In genomic region chr7:35686756-35687155, GRCm38 (mm10) we compare ENCODE assay signal across 9 mouse cellular contexts. TPM values are rescaled to one million over a fixed set of nuclear protein-coding genes. Genes with fewer than 3 reads are reported as not detected.
A peak's percentile ranks its signal among the peaks of the same experiment; 100 is the strongest.
DNase-seq lines count a peak whose midpoint lies in the region; ATAC-seq and TF ChIP-seq lines count a peak whose summit lies in the region.
"Had no signal": no experiment of that assay in that cellular context is flagged by ENCODE, and none has a peak within 500 bp of the region (broad histone marks: within the 10 kb centered on the region; RNA-seq: fewer than 3 reads in every experiment).

No protein-coding gene starts in this region.

- H3K4me3 ChIP-seq in forebrain, embryonic 15.5 days = no peak overlapping the region
- H3K4me3 ChIP-seq in hindbrain, embryonic 11.5 days (ENCODE audit: low read depth, low read length) = no peak overlapping the region
- H3K4me3 ChIP-seq in small intestine, adult 2 months (ENCODE audit: low read depth, low read length) = no peak overlapping the region

- WGBS in forebrain, embryonic 15.5 days = 29% methylated on average over 13 of the region's 13 CpGs
- WGBS in hindbrain, embryonic 11.5 days = 29% methylated on average over 13 of the region's 13 CpGs
- 20% methylated on average over 13 of the region's 13 CpGs for WGBS in small intestine, adult 2 months

- no peaks in the 10 kb centered on the region for H3K27me3 ChIP-seq in forebrain, embryonic 15.5 days
- H3K27me3 ChIP-seq in hindbrain, embryonic 11.5 days (ENCODE audit: control insufficient read depth, insufficient read depth, low read length) = no peaks in the 10 kb centered on the region
- no peaks in the 10 kb centered on the region for H3K27me3 ChIP-seq in small intestine, adult 2 months (ENCODE audit: control insufficient read depth, insufficient read depth, low read length)

- peak; percentile 84 for DNase-seq in R1 (ENCODE audit: low read depth, low spot score)
- DNase-seq in hindbrain, embryonic 11.5 days (ENCODE audit: low spot score) = peak; percentile 81
- peak; percentile 38 to 76 for DNase-seq in layer of hippocampus, postnatal 25 days (ENCODE audit: extremely low spot score in 1 of 2, low spot score in 1 of 2)
- peak; percentile 39 to 66 for DNase-seq in lung, postnatal 4 days

- TF ChIP-seq POLR2A in small intestine, adult 2 months (IDR thresholded peaks at IDR 0.05; ENCODE audit: low read depth, low read length) = no peak

- 0 out of 2 replicates have a peak overlapping the region, but pooled peaks have one; percentile 0 for H3K4me2 ChIP-seq in forebrain, embryonic 15.5 days (replicated peaks)
- H3K4me2 ChIP-seq in hindbrain, embryonic 11.5 days (replicated peaks; ENCODE audit: low read depth, low read length) = 0 out of 2 replicates have a peak overlapping the region, but pooled peaks have one; percentile 7

- TF ChIP-seq CTCF in small intestine, adult 2 months (IDR thresholded peaks at IDR 0.05; ENCODE audit: extremely low read depth, insufficient read length, insufficient replicate concordance, low read depth, low read length) = peak; percentile 94; the same call in 1 of the 2 replicates

- no peaks in the 10 kb centered on the region for H3K9me3 ChIP-seq in forebrain, embryonic 15.5 days
- no peaks in the 10 kb centered on the region for H3K9me3 ChIP-seq in hindbrain, embryonic 11.5 days (ENCODE audit: control insufficient read depth, low read length)

- H3K9ac ChIP-seq in forebrain, embryonic 15.5 days (replicated peaks) = no peak overlapping the region
- H3K9ac ChIP-seq in hindbrain, embryonic 11.5 days (ENCODE audit: low read depth, low read length) = no peak overlapping the region

- peaks cover 58% of the 10 kb centered on the region for H3K4me1 ChIP-seq in forebrain, embryonic 15.5 days
- H3K4me1 ChIP-seq in hindbrain, embryonic 11.5 days (replicated peaks; ENCODE audit: control insufficient read depth, insufficient read depth, low read length) = peaks cover 2% of the 10 kb centered on the region; the same call in 1 of the 2 replicates
- no peaks in the 10 kb centered on the region for H3K4me1 ChIP-seq in small intestine, adult 2 months (ENCODE audit: control insufficient read depth, insufficient read depth, insufficient read length, low read length)

- no peak overlapping the region; the same call in 1 of the 2 replicates for H3K27ac ChIP-seq in forebrain, embryonic 15.5 days (replicated peaks)
- H3K27ac ChIP-seq in hindbrain, embryonic 11.5 days (ENCODE audit: low read depth, low read length) = no peak overlapping the region
- no peak overlapping the region for H3K27ac ChIP-seq in small intestine, adult 2 months (ENCODE audit: insufficient read depth, low read depth, low read length)
- H3K27ac ChIP-seq: macrophage had no signal

- peaks cover 7% of the 10 kb centered on the region; the same call in 1 of the 2 replicates for H3K36me3 ChIP-seq in forebrain, embryonic 15.5 days
- H3K36me3 ChIP-seq in hindbrain, embryonic 11.5 days (ENCODE audit: control insufficient read depth, insufficient read depth, low read length) = no peaks in the 10 kb centered on the region
- H3K36me3 ChIP-seq in small intestine, adult 2 months (ENCODE audit: control insufficient read depth, insufficient read depth, low read length) = no peaks in the 10 kb centered on the region

- ATAC-seq in cerebellum, adult (ENCODE audit: insufficient number of reproducible peaks, low FRiP score, low TSS enrichment) = peak; percentile 52; the same call in 1 of the 2 replicates
- no peak for ATAC-seq in forebrain, embryonic 15.5 days (replicated peaks)
- ATAC-seq in hindbrain, embryonic 11.5 days (ENCODE audit: low FRiP score) = no peak
- no peak for ATAC-seq in activated CD4-positive, CD25-positive, alpha-beta regulatory T cell, adult 4 months

RNA-seq across cellular contexts. Expression of gene Pdcd5, which starts 39.4 kb away (rescaled TPM):
- polyA plus RNA-seq in forebrain, embryonic 15.5 days (2015; fragmentation: Nextera tagmentation; extraction: Ambion mirVana) = 219 and 234 TPM in 2 replicates
- polyA plus RNA-seq in hindbrain, embryonic 11.5 days (2014; fragmentation: Nextera tagmentation; extraction: Ambion mirVana) = 306 and 325 TPM in 2 replicates
- total RNA-seq in layer of hippocampus, postnatal 25 days (2021) = 10 to 100 TPM; 68.2 to 71.1 TPM
- 23.4 and 60.3 TPM in 2 replicates for polyA plus RNA-seq in small intestine, adult 2 months (2012; rRNA removed)
- 10 to 100 TPM; 56.8 to 86.6 TPM for polyA plus RNA-seq in activated CD4-positive, CD25-positive, alpha-beta regulatory T cell, adult 4 months (2017; shearing (Covaris generic))
